Mouse (Mus musculus) gonadal fat pad, adult 2 months (tissue): ENCODE results near the gene Prr5. TPM values are rescaled to one million over a fixed set of nuclear protein-coding genes. Genes with fewer than 3 reads are reported as not detected.
"Not testable (repeated sequence)": the region's sequence is repeated elsewhere in the genome, so short reads cannot be mapped to it uniquely, and the experiment has no call there.

Experiments
- DNase-seq: peaks from one replicate; pipeline ENCODE4 v3.0.0-alpha.2; 2012; ENCODE audit warnings: low read depth
- polyA plus RNA-seq: library from polyadenylated mRNA; depleted of rRNA; stranded (reverse); fragments of >200 nt; gene quantifications from 2 replicates; pipeline ENCODE4 v1.2.3, GENCODE M21; 2012

Gene Prr5
- polyA plus RNA-seq, 1 experiment, result 102 TPM

- DNase-seq, result peak; percentile 98
Measured at GRCm38 (mm10) chr15:84712566-84713405, 43.4 kb downstream of the Prr5 start.

DNA sequence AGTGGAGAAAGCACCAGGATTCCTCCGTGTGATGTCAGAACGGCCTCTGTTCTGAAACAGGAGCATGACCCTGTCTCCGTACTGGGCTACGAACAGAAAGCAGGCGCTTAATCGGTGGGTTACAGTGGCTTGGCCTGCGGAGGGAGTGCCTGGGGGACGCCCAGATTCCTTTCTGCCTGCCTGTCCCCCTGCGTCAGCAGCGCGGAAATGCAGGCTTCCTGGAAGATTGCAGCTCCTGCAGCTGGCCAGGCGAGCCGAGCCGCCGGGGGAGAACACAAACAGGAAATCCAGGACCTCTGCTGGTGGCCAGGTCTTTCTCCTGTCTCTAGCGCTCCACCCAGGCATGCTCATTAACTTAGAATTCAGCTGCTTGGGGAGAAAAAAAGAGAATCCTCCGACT is 45.3 kb downstream of the Prr5 start:
- no peak for DNase-seq

DNA sequence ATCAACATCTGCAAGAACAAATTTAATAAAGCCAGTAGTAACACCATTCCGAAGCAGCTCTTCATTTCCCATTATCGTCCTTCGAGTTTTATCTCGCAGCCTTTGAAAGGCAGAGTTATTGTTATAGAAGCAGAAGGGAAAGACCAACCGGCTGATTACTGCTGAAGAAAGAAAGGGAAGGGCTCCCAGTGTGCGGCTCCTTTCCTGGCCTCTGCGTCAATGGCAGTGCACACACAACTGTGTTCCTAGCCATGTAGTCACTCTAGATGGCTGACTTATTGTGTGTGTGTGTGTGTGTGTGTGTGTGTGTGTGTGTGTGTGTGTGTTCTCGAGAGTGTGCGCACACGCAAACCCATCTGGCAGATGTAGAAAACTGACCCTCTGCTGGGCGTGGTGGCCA is 45.7 kb downstream of the Prr5 start:
- DNase-seq, result no peak

- DNase-seq, result not testable (repeated sequence)
Measured at GRCm38 (mm10) chr15:84717570-84718270, 48.3 kb downstream of the Prr5 start.

- no peak for DNase-seq
Measured at GRCm38 (mm10) chr15:84718785-84719184, 49.4 kb downstream of the Prr5 start.

- no peak for DNase-seq
Measured at GRCm38 (mm10) chr15:84719791-84720190, 50.4 kb downstream of the Prr5 start, which contains the start of gene Arhgap8. TSS of gene Arhgap8 (plus strand) at chr15:84720052.

GRCm38 (mm10) chr15:84720291-84721204 is 51.1 kb downstream of the Prr5 start:
- no peak for DNase-seq

DNA sequence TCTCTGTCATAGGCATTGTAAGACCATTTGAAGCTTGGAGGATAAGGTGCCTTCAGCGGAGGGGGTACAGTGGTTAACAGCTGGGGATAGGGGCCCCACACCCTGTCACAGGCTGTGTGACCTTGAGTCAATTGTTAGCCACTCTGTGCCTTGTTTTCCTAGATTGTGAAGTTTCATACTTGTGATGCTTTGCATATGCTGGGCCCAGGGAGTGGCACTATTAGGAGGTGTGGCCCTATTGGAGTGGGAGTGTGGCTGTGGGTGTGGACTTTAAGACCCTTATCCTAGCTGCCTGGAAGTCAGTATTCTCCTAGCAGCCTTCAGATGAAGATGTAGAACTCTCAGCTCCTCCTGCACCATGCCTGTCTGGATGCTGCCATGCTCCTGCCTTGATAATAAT is 54.2 kb downstream of the Prr5 start:
- DNase-seq, result not testable (repeated sequence)

GRCm38 (mm10) chr15:84724199-84724598 is 54.8 kb downstream of the Prr5 start:
- peak; percentile 66 for DNase-seq

DNA sequence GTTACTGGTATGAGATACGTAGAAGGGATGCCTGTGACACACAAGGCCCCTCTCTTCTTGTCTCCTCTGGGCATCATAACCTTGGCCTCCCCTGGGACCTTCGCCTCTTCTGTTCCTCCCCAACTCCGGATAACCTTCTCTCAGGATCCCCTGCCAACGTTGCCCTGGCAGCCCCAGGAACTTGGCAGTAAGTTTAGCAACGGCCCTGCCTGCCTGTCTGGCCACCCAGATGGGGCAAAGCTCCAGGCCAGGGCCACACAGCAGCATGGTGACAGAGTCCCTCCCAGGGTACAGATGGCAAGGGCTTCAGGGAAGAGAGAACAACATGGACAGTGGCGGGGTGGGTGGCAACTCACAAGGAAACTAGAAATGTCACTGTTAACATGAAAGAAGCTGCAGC is 60.3 kb downstream of the Prr5 start:
- DNase-seq, result no peak

DNA sequence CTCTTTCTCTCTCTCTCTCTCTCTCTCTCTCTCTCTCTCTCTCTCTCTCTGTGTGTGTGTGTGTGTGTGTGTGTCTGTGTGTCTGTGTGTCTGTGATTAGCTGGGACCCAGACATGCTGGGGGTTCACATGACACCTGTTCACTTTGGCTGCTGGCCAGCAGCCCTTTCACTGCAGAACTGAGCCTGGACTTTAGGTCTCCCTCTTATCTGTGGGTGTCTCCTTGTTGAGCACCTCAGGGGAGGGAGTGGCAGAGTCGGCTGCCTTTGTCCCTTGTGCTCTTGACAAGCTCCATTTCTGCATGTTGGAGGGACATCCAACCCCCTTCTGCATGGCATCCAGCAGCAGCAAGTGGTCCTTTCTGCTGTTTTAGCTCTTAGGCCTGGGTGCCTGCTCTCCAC is 61.5 kb downstream of the Prr5 start:
- no peak for DNase-seq

DNA sequence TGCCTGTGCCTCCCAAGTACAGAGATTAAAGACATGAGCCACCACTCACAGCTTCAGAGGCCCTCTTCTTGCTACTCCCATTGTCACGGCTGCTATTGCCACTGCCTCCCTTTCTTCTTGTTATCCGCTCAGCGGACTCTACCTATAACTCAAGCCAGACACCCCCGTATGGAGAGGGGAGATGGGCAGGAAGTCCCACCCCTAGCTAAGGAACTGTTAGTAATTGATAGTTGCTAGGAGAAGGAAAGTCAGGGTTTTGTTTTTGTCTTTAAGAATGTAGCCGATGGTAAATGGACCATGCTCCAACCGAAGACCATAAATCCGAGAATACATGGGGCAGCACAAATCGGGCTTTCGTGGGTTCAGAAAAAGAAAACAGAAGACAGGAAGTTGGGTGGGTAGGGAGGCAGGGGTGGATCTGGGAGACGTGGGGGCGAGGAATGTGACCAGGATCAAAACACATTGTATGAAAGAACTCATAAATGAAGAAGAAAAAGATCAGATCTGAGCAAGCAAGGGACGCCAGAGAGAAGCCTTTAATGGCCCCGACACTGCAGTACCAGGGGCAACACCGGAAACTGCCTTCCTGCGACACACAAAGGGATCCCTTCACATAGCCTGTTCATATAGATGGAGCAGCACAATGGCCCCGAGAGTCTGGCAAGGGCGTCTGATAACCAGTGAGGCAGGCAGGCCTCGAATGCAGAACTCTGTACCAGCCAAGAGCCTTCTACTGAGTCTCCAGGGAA is 62.4 kb downstream of the Prr5 start:
- DNase-seq, result no peak

DNA sequence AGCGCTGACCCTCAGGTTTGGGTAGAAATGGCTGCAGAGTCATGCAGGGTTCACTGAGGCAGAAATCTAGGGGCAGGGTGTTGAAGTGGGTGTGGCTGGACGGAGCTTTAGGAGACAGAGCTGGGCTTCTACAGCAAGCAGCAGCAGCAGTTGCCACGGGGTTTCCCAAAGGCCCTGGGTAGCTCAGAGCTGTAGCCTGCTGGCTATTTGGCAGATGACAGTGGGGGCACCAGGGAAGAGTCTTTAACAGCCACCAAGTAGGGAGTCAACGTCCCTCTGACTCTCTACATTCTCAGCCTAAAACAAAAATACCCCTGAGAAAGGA is 63.0 kb downstream of the Prr5 start:
- DNase-seq, result no peak

DNA sequence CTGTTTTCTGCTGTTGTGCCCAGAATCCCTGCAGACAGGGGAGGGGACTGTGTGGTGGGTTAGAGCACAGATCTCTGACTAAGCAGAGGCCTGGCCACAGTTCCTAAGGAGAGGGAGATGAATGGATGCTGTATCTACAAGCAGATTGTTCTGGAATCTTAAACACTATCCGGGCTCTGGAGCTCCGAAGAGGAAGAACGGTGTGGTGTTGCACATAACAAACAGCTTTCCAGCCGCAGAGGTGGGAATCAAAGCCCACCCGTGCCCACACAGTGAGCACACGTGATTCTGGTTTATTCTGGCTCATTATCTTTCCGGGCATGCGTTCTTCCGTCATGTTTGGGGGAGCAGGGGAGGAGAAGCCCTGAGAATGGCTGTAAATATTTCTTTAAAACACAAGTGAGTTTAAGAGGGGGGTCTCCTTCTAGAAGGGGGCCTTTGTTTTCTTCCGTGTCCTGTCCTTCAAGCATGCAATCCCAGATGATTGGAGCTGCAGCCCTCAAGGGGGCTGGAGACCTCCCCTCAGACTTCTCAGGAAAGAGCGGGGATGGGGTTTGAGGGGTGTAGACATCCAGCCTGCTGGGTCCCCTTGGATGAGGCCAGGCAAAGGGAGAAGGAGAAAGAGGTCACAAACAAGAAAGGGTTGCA is 67.0 kb downstream of the Prr5 start:
- DNase-seq, result no peak

DNA sequence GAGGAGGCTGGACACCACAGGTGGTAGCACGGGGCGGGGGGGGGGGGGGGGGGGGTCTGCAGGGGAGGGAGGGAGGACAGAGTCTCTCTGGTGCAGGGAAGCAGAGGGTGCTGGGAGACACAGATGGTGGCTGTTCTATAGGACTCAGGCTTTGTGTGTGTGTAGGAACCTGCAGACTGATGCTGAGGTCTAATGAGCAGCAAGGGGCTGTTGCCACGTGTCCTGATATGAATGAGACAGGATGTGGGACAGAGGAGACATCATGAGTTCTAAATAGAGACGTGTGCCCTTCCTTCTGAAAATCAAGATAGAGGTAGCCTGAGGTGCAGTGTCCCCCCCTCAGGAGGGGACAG is 67.5 kb downstream of the Prr5 start:
- no peak for DNase-seq

- DNase-seq, result no peak
Measured at GRCm38 (mm10) chr15:84738246-84738645, 68.8 kb downstream of the Prr5 start.

DNA sequence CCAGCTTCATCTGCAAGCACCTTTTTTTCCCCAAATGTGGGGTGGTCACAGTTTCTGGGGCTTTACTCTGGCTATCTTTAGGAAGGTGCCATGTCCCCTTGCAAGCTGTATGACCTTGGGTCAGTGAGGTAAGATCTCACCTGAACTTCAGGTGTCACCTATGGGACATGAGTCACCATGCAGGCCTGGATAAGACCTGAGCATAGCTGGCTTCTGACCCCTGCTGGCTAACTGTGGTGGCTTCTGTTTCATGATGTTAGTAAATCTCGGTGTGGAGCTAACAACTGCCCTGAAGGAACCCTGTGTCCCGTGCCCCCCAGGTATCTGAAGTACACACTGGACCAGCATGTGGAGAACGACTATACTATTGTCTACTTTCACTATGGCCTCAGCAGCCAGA is 72.2 kb downstream of the Prr5 start:
- DNase-seq, result no peak

DNA sequence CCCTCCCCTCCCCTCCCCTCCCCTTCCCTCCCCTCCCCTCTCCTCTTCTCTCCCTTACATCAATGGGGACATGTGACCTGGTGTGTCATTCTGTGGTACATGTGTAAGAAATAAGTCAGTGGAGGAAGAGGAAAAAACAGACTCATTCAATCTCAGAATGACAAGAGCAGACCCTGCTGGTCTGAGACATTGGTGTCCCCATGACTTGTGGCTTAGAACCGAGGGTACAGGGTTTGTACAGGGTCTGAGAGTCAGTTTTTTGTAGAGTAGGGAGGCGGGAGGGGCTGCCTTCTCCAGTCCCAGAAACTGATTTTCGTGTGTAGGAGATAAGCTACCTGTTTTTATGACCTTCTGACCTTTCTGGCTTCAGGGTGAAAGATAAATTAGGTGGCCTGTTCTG is 73.9 kb downstream of the Prr5 start:
- DNase-seq, result no peak

DNA sequence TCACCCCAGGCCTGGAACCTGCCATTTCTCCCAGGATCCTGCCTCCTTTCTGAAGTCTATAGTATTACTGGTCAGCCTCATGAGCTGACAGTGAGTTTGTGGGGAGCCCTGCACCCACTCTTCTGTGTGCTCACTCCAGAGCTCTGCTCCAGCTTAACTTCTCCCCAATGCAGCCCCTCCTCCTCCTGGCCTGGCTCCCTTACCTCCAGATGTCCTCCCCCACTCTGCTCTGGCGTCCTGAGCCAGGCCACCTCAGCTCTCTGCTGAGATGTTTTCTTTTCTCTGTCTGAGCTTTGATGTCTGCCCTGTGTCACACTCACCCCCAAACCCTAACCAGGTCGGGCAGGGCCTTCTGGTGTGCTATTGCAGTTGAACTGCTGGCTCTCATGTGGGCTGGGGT is 74.9 kb downstream of the Prr5 start:
- DNase-seq, result no peak

DNA sequence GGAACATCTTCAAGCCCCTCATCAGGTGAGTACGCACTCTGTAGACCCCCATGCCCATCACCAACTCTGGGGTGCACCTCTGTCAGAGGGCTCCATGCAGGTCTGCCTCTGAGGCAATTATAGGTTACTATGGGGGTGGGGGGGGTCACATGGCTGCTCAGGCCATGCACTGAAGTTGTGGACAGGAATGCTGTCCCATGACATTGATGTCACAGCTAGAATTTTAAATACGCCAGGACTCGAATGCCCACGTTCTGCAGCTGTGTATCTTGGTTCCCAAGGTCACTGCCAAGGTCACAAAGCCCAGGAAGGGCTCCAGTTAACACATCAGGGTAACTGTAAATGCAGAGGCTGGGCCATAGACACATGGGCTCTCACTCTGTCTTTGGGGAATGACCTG is 76.4 kb downstream of the Prr5 start:
- DNase-seq, result no peak
